Mouse (Mus musculus) embryonic fibroblast, embryonic 13.5 days (primary cell): ENCODE measurements around the gene Tvp23a. TPM values are rescaled to one million over a fixed set of nuclear protein-coding genes. Genes with fewer than 3 reads are reported as not detected.
A peak's percentile ranks its signal among the peaks of the same experiment; 100 is the strongest.

Experiments used
- H3K27ac ChIP-seq: 2 replicates; pipeline ENCODE4 v1.5.1; 2012; ENCODE audit warnings: low read length, control low read depth, inconsistent platforms; ENCODE audit not compliant: insufficient read depth
- H3K4me1 ChIP-seq: 2 replicates; pipeline ENCODE4 v1.6.1; 2011; ENCODE audit warnings: low read length; ENCODE audit not compliant: control insufficient read depth, insufficient read depth
- H3K4me3 ChIP-seq: 2 replicates; pipeline ENCODE4 v1.5.1; 2011; ENCODE audit warnings: mild to moderate bottlenecking, control low read depth, low read length; ENCODE audit not compliant: insufficient read depth
- CTCF ChIP-seq: IDR thresholded peaks from 2 replicates; pipeline ENCODE4 v1.5.1; 2011; ENCODE audit warnings: mild to moderate bottlenecking, control low read depth, low read length, moderate library complexity, borderline replicate concordance; ENCODE audit not compliant: insufficient read depth
- POLR2A ChIP-seq: IDR thresholded peaks from 2 replicates; pipeline ENCODE4 v1.6.1; 2011; ENCODE audit warnings: low read depth, mild to moderate bottlenecking, control low read depth, low read length, moderate library complexity
- polyA plus RNA-seq: library from polyadenylated mRNA; stranded (reverse); fragments of >200 nt; gene quantifications from 2 replicates; pipeline ENCODE4 v1.2.4, GENCODE M21; 2011; ENCODE audit warnings: low read depth; ENCODE audit not compliant: missing spikeins, insufficient read length

Gene Tvp23a
- 13.2 and 15.0 TPM in 2 replicates for polyA plus RNA-seq

- peak within 1 kb of the TSS; percentile 40 for H3K4me3 ChIP-seq
- peak within 1 kb of the TSS; percentile 35 for H3K27ac ChIP-seq
- no peaks in the 10 kb centered on the region for H3K4me1 ChIP-seq
- peak; percentile 99 for TF ChIP-seq POLR2A
- TF ChIP-seq CTCF = no peak
These were observed at the start of gene Tvp23a for GRCm38 (mm10) chr16:10447264-10447594. TSS of gene Tvp23a (minus strand) at chr16:10447362.

GRCm38 (mm10) chr16:10495824-10496298 lies 48.7 kb upstream of the Tvp23a start:
- Histone ChIP-seq H3K4me1 (no peaks in the 10 kb centered on the region; the same call in 1 of the 2 replicates), H3K4me3 (no peak overlapping the region), H3K27ac (no peak overlapping the region)
- TF ChIP-seq CTCF = no peak
- TF ChIP-seq POLR2A = no peak

GRCm38 (mm10) chr16:10492587-10492986 lies 45.4 kb upstream of the Tvp23a start:
- no peak for TF ChIP-seq CTCF
- no peak for TF ChIP-seq POLR2A
- no peak overlapping the region for H3K27ac ChIP-seq
- no peak overlapping the region for H3K4me3 ChIP-seq
- H3K4me1 ChIP-seq = no peaks in the 10 kb centered on the region; the same call in 1 of the 2 replicates

GRCm38 (mm10) chr16:10491716-10492115 lies 44.6 kb upstream of the Tvp23a start:
- TF ChIP-seq CTCF (no peak), POLR2A (no peak)
- H3K27ac ChIP-seq = no peak overlapping the region
- H3K4me1 ChIP-seq = no peaks in the 10 kb centered on the region; the same call in 1 of the 2 replicates

GRCm38 (mm10) chr16:10490503-10491150 lies 43.5 kb upstream of the Tvp23a start:
- H3K27ac ChIP-seq = no peak overlapping the region

More at GRCm38 (mm10) chr16:10491716-10492115, 44.6 kb upstream of the Tvp23a start:
- H3K4me3 ChIP-seq = no peak overlapping the region

GRCm38 (mm10) chr16:10489904-10490457 lies 42.8 kb upstream of the Tvp23a start:
- Histone ChIP-seq H3K4me3 (no peak overlapping the region), H3K4me1 (no peaks in the 10 kb centered on the region; the same call in 1 of the 2 replicates), H3K27ac (no peak overlapping the region)
- TF ChIP-seq POLR2A (no peak), CTCF (no peak)

More at GRCm38 (mm10) chr16:10490503-10491150, 43.5 kb upstream of the Tvp23a start:
- Histone ChIP-seq H3K4me3 (no peak overlapping the region), H3K4me1 (no peaks in the 10 kb centered on the region; the same call in 1 of the 2 replicates)
- TF ChIP-seq CTCF (no peak), POLR2A (no peak)

GRCm38 (mm10) chr16:10489483-10489882 lies 42.3 kb upstream of the Tvp23a start:
- H3K27ac ChIP-seq = no peak overlapping the region
- TF ChIP-seq POLR2A (no peak), CTCF (no peak)
- H3K4me3 ChIP-seq = no peak overlapping the region
- no peaks in the 10 kb centered on the region for H3K4me1 ChIP-seq

GRCm38 (mm10) chr16:10488769-10489481 lies 41.8 kb upstream of the Tvp23a start:
- H3K4me1 ChIP-seq = no peaks in the 10 kb centered on the region
- TF ChIP-seq POLR2A (no peak), CTCF (no peak)
- H3K4me3 ChIP-seq = no peak overlapping the region
- H3K27ac ChIP-seq = no peak overlapping the region

- no peak overlapping the region for H3K4me3 ChIP-seq
- no peaks in the 10 kb centered on the region for H3K4me1 ChIP-seq
- no peak for TF ChIP-seq CTCF
- TF ChIP-seq POLR2A = no peak
- H3K27ac ChIP-seq = no peak overlapping the region
These were observed 40.8 kb upstream of the Tvp23a start for GRCm38 (mm10) chr16:10487895-10488493.
